Mouse (Mus musculus): Measurements from ENCODE around the gene Bmp8a. TPM values are rescaled to one million over a fixed set of nuclear protein-coding genes. Genes with fewer than 3 reads are reported as not detected.

Gene Bmp8a
- 0.15 and 0.45 TPM in 2 replicates for polyA plus RNA-seq (2014; fragmentation: Nextera tagmentation; extraction: Ambion mirVana)

GRCm38 (mm10) chr4:123342642-123343470, at the start of gene Bmp8a:
TSS of gene Bmp8a (minus strand) at chr4:123343252.
- Histone ChIP-seq H3K4me3 (ENCODE audit: low read depth, low read length) (peak within 1 kb of the TSS; percentile 49), H3K4me1 (ENCODE audit: control insufficient read depth, insufficient read depth, low read length) (peaks cover 6% of the 10 kb centered on the region; the same call in 1 of the 2 replicates), H3K4me2 (ENCODE audit: low read depth) (peak within 1 kb of the TSS; percentile 92), H3K27me3 (ENCODE audit: control insufficient read depth, insufficient read depth, low read length) (peaks cover 40% of the 10 kb centered on the region), H3K36me3 (ENCODE audit: control insufficient read depth, insufficient read depth, low read length) (no peaks in the 10 kb centered on the region), H3K27ac (ENCODE audit: low read depth, low read length) (no peak within 1 kb of the TSS), H3K9ac (ENCODE audit: low read length) (peak within 1 kb of the TSS; percentile 39; the same call in 1 of the 2 replicates), H3K9me3 (ENCODE audit: control insufficient read depth, low read length) (no peaks in the 10 kb centered on the region)
- WGBS = under 1% methylated on average over 64 of the region's 65 CpGs
- ATAC-seq (ENCODE audit: insufficient read depth, low FRiP score, low TSS enrichment) (peak; percentile 89), DNase-seq (ENCODE audit: low spot score) (peak; percentile 88)

- H3K36me3 ChIP-seq (ENCODE audit: control insufficient read depth, insufficient read depth, low read length) = peaks cover 28% of the 10 kb centered on the region
- WGBS = 92% methylated on average over 1 of the region's 1 CpGs
- no peak for DNase-seq (ENCODE audit: low spot score)
Measured at GRCm38 (mm10) chr4:123392187-123392586, 49.1 kb upstream of the Bmp8a start.

GRCm38 (mm10) chr4:123385028-123385427, 42.0 kb upstream of the Bmp8a start:
- peaks cover 25% of the 10 kb centered on the region for H3K36me3 ChIP-seq (ENCODE audit: control insufficient read depth, insufficient read depth, low read length)
- H3K27me3 ChIP-seq (ENCODE audit: control insufficient read depth, insufficient read depth, low read length) = no peaks in the 10 kb centered on the region
- DNase-seq (ENCODE audit: low spot score) = no peak
- no peaks in the 10 kb centered on the region for H3K9me3 ChIP-seq (ENCODE audit: control insufficient read depth, low read length)
- H3K4me3 ChIP-seq (ENCODE audit: low read depth, low read length) = no peak overlapping the region
- H3K4me1 ChIP-seq (ENCODE audit: control insufficient read depth, insufficient read depth, low read length) = no peaks in the 10 kb centered on the region; the same call in 1 of the 2 replicates
- peak overlapping the region; percentile 49; the same call in 1 of the 2 replicates for H3K27ac ChIP-seq (ENCODE audit: low read depth, low read length)
- H3K4me2 ChIP-seq (ENCODE audit: low read depth) = no peak overlapping the region
- 0 out of 2 replicates have a peak, but pooled peaks have one; percentile 20 for ATAC-seq (ENCODE audit: insufficient read depth, low FRiP score, low TSS enrichment)
- H3K9ac ChIP-seq (ENCODE audit: low read length) = no peak overlapping the region
- WGBS = 50% methylated on average over 1 of the region's 1 CpGs

More at GRCm38 (mm10) chr4:123392187-123392586, 49.1 kb upstream of the Bmp8a start:
- no peak overlapping the region for H3K27ac ChIP-seq (ENCODE audit: low read depth, low read length)
- no peaks in the 10 kb centered on the region for H3K27me3 ChIP-seq (ENCODE audit: control insufficient read depth, insufficient read depth, low read length)
- no peak overlapping the region for H3K4me3 ChIP-seq (ENCODE audit: low read depth, low read length)
- no peak for ATAC-seq (ENCODE audit: insufficient read depth, low FRiP score, low TSS enrichment)
- no peak overlapping the region for H3K9ac ChIP-seq (ENCODE audit: low read length)
- H3K4me1 ChIP-seq (ENCODE audit: control insufficient read depth, insufficient read depth, low read length) = no peaks in the 10 kb centered on the region
- H3K9me3 ChIP-seq (ENCODE audit: control insufficient read depth, low read length) = no peaks in the 10 kb centered on the region
- H3K4me2 ChIP-seq (ENCODE audit: low read depth) = no peak overlapping the region

GRCm38 (mm10) chr4:123383173-123383572, 40.1 kb upstream of the Bmp8a start:
- Histone ChIP-seq H3K4me2 (ENCODE audit: low read depth) (no peak overlapping the region), H3K9me3 (ENCODE audit: control insufficient read depth, low read length) (no peaks in the 10 kb centered on the region), H3K4me3 (ENCODE audit: low read depth, low read length) (no peak overlapping the region), H3K27me3 (ENCODE audit: control insufficient read depth, insufficient read depth, low read length) (no peaks in the 10 kb centered on the region), H3K4me1 (ENCODE audit: control insufficient read depth, insufficient read depth, low read length) (no peaks in the 10 kb centered on the region; the same call in 1 of the 2 replicates), H3K27ac (ENCODE audit: low read depth, low read length) (no peak overlapping the region), H3K36me3 (ENCODE audit: control insufficient read depth, insufficient read depth, low read length) (peaks cover 24% of the 10 kb centered on the region), H3K9ac (ENCODE audit: low read length) (no peak overlapping the region)
- WGBS = 93% methylated on average over 7 of the region's 7 CpGs
- ATAC-seq (ENCODE audit: insufficient read depth, low FRiP score, low TSS enrichment) (no peak), DNase-seq (ENCODE audit: low spot score) (no peak)

- Histone ChIP-seq H3K27me3 (ENCODE audit: control insufficient read depth, insufficient read depth, low read length) (no peaks in the 10 kb centered on the region), H3K36me3 (ENCODE audit: control insufficient read depth, insufficient read depth, low read length) (peaks cover 24% of the 10 kb centered on the region), H3K9ac (ENCODE audit: low read length) (no peak overlapping the region), H3K4me3 (ENCODE audit: low read depth, low read length) (no peak overlapping the region), H3K9me3 (ENCODE audit: control insufficient read depth, low read length) (no peaks in the 10 kb centered on the region), H3K4me1 (ENCODE audit: control insufficient read depth, insufficient read depth, low read length) (no peaks in the 10 kb centered on the region; the same call in 1 of the 2 replicates), H3K27ac (ENCODE audit: low read depth, low read length) (no peak overlapping the region), H3K4me2 (ENCODE audit: low read depth) (no peak overlapping the region)
- DNase-seq (ENCODE audit: low spot score) = no peak
- WGBS = 88% methylated on average over 4 of the region's 4 CpGs
- no peak for ATAC-seq (ENCODE audit: insufficient read depth, low FRiP score, low TSS enrichment)
Measured at GRCm38 (mm10) chr4:123382051-123382450, 39.0 kb upstream of the Bmp8a start.

- Histone ChIP-seq H3K9me3 (ENCODE audit: control insufficient read depth, low read length) (no peaks in the 10 kb centered on the region), H3K27ac (ENCODE audit: low read depth, low read length) (no peak overlapping the region), H3K9ac (ENCODE audit: low read length) (no peak overlapping the region), H3K27me3 (ENCODE audit: control insufficient read depth, insufficient read depth, low read length) (no peaks in the 10 kb centered on the region), H3K4me2 (ENCODE audit: low read depth) (no peak overlapping the region), H3K4me1 (ENCODE audit: control insufficient read depth, insufficient read depth, low read length) (no peaks in the 10 kb centered on the region; the same call in 1 of the 2 replicates), H3K36me3 (ENCODE audit: control insufficient read depth, insufficient read depth, low read length) (peaks cover 27% of the 10 kb centered on the region), H3K4me3 (ENCODE audit: low read depth, low read length) (no peak overlapping the region)
- 92% methylated on average over 11 of the region's 11 CpGs for WGBS
- no peak for DNase-seq (ENCODE audit: low spot score)
- ATAC-seq (ENCODE audit: insufficient read depth, low FRiP score, low TSS enrichment) = no peak
Measured at GRCm38 (mm10) chr4:123381598-123381997, 38.5 kb upstream of the Bmp8a start.

- WGBS = 94% methylated on average over 3 of the region's 3 CpGs
- H3K9me3 ChIP-seq (ENCODE audit: control insufficient read depth, low read length) = no peaks in the 10 kb centered on the region
- no peak for ATAC-seq (ENCODE audit: insufficient read depth, low FRiP score, low TSS enrichment)
- DNase-seq (ENCODE audit: low spot score) = no peak
- H3K27me3 ChIP-seq (ENCODE audit: control insufficient read depth, insufficient read depth, low read length) = no peaks in the 10 kb centered on the region
- peaks cover 34% of the 10 kb centered on the region for H3K36me3 ChIP-seq (ENCODE audit: control insufficient read depth, insufficient read depth, low read length)
- no peaks in the 10 kb centered on the region for H3K4me1 ChIP-seq (ENCODE audit: control insufficient read depth, insufficient read depth, low read length)
- no peak overlapping the region for H3K4me3 ChIP-seq (ENCODE audit: low read depth, low read length)
- no peak overlapping the region for H3K27ac ChIP-seq (ENCODE audit: low read depth, low read length)
- no peak overlapping the region for H3K9ac ChIP-seq (ENCODE audit: low read length)
- H3K4me2 ChIP-seq (ENCODE audit: low read depth) = no peak overlapping the region
Measured at GRCm38 (mm10) chr4:123376031-123376430, 33.0 kb upstream of the Bmp8a start.

GRCm38 (mm10) chr4:123374316-123375008, 31.4 kb upstream of the Bmp8a start:
- WGBS = 91% methylated on average over 12 of the region's 12 CpGs
- ATAC-seq (ENCODE audit: insufficient read depth, low FRiP score, low TSS enrichment) = no peak

More at GRCm38 (mm10) chr4:123374316-123375008, 31.4 kb upstream of the Bmp8a start:
- Histone ChIP-seq H3K4me2 (ENCODE audit: low read depth) (no peak overlapping the region), H3K27ac (ENCODE audit: low read depth, low read length) (no peak overlapping the region), H3K4me3 (ENCODE audit: low read depth, low read length) (no peak overlapping the region), H3K9ac (ENCODE audit: low read length) (no peak overlapping the region), H3K9me3 (ENCODE audit: control insufficient read depth, low read length) (no peaks in the 10 kb centered on the region), H3K36me3 (ENCODE audit: control insufficient read depth, insufficient read depth, low read length) (peaks cover 44% of the 10 kb centered on the region), H3K27me3 (ENCODE audit: control insufficient read depth, insufficient read depth, low read length) (no peaks in the 10 kb centered on the region), H3K4me1 (ENCODE audit: control insufficient read depth, insufficient read depth, low read length) (no peaks in the 10 kb centered on the region)
- no peak for DNase-seq (ENCODE audit: low spot score)

Data from neural tube, embryonic 11.5 days (tissue).